Mouse (Mus musculus): ENCODE results near the gene Gclm.

Gene Gclm

GRCm38 (mm10) chr3:122292300-122293222 lies 47.2 kb downstream of the Gclm start:
- peak; percentile 81 for DNase-seq (ENCODE audit: low spot score)

- DNase-seq (ENCODE audit: low spot score), result peak; percentile 62
Measured at GRCm38 (mm10) chr3:122293223-122293953, 48.0 kb downstream of the Gclm start.

GRCm38 (mm10) chr3:122293954-122294850 lies 48.8 kb downstream of the Gclm start, which contains the start of gene Bcar3:
TSS of gene Bcar3 (plus strand) at chr3:122294136.
- peak; percentile 92 for DNase-seq (ENCODE audit: low spot score)

GRCm38 (mm10) chr3:122295511-122295910 lies 50.2 kb downstream of the Gclm start:
- peak; percentile 56 for DNase-seq (ENCODE audit: low spot score)

GRCm38 (mm10) chr3:122296979-122297378 lies 51.6 kb downstream of the Gclm start:
- no peak for DNase-seq (ENCODE audit: low spot score)

- DNase-seq (ENCODE audit: low spot score), result peak; percentile 72
Measured at GRCm38 (mm10) chr3:122300983-122301919, 55.9 kb downstream of the Gclm start.

- DNase-seq (ENCODE audit: low spot score), result no peak
Measured at GRCm38 (mm10) chr3:122304560-122304959, 59.2 kb downstream of the Gclm start.

- DNase-seq (ENCODE audit: low spot score), result no peak
Measured at GRCm38 (mm10) chr3:122307894-122308671, 62.7 kb downstream of the Gclm start.

GRCm38 (mm10) chr3:122308981-122309380 lies 63.6 kb downstream of the Gclm start:
- DNase-seq (ENCODE audit: low spot score), result no peak

GRCm38 (mm10) chr3:122312078-122312477 lies 66.7 kb downstream of the Gclm start:
- peak; percentile 58 for DNase-seq (ENCODE audit: low spot score)

GRCm38 (mm10) chr3:122312936-122313629 lies 67.7 kb downstream of the Gclm start:
- no peak for DNase-seq (ENCODE audit: low spot score)

GRCm38 (mm10) chr3:122313936-122314335 lies 68.6 kb downstream of the Gclm start:
- DNase-seq (ENCODE audit: low spot score), result no peak

GRCm38 (mm10) chr3:122316621-122317020 lies 71.3 kb downstream of the Gclm start:
- DNase-seq (ENCODE audit: low spot score), result no peak

- DNase-seq (ENCODE audit: low spot score), result no peak
Measured at GRCm38 (mm10) chr3:122317339-122317738, 72.0 kb downstream of the Gclm start.
